Mouse (Mus musculus) ES-Bruce4 (cell line): ENCODE results near the gene Castor1. TPM values are rescaled to one million over a fixed set of nuclear protein-coding genes. Genes with fewer than 3 reads are reported as not detected.

Source experiments
- H3K27ac ChIP-seq: 2 replicates; pipeline ENCODE4 v1.5.1; 2012; ENCODE audit warnings: low read length, inconsistent platforms; ENCODE audit not compliant: insufficient read depth
- H3K27me3 ChIP-seq: 2 replicates; pipeline ENCODE4 v1.6.1; 2012; ENCODE audit warnings: mild to moderate bottlenecking, low read length, inconsistent platforms; ENCODE audit not compliant: control insufficient read depth, poor library complexity, insufficient read depth, severe bottlenecking
- H3K36me3 ChIP-seq: 2 replicates; pipeline ENCODE4 v1.6.1; 2012; ENCODE audit warnings: inconsistent platforms, mild to moderate bottlenecking, low read length, moderate library complexity; ENCODE audit not compliant: control insufficient read depth, poor library complexity, insufficient read depth, severe bottlenecking
- H3K4me1 ChIP-seq: one replicate; pipeline ENCODE4 v1.8.1; 2011; ENCODE audit warnings: low read length; ENCODE audit not compliant: control insufficient read depth, insufficient read depth
- H3K4me3 ChIP-seq: 2 replicates; pipeline ENCODE4 v1.5.1; 2011; ENCODE audit warnings: low read depth, mild to moderate bottlenecking, low read length
- H3K9ac ChIP-seq: 2 replicates; pipeline ENCODE4 v1.6.1; 2012; ENCODE audit warnings: low read depth, mild to moderate bottlenecking, inconsistent platforms; ENCODE audit not compliant: poor library complexity, severe bottlenecking
- H3K9me3 ChIP-seq: replicated peaks from 2 replicates; pipeline ENCODE4 v1.6.1; 2012; ENCODE audit warnings: mild to moderate bottlenecking, low read length, inconsistent platforms; ENCODE audit not compliant: control insufficient read depth, poor library complexity, insufficient read depth, severe bottlenecking
- CTCF ChIP-seq: IDR thresholded peaks from one replicate; pipeline ENCODE4 v1.8.1; 2011; ENCODE audit warnings: low read depth, low read length
- EP300 ChIP-seq: IDR thresholded peaks from 2 replicates; pipeline ENCODE4 v1.6.1; 2011; ENCODE audit warnings: low read depth, low read length; ENCODE audit not compliant: insufficient read depth
- POLR2A ChIP-seq: IDR thresholded peaks from one replicate; pipeline ENCODE4 v1.8.1; 2011; ENCODE audit warnings: low read length; ENCODE audit not compliant: insufficient read depth
- polyA plus RNA-seq: library from polyadenylated mRNA; stranded (reverse); fragments of >200 nt; gene quantifications from 2 replicates; pipeline ENCODE4 v1.2.4, GENCODE M21; 2011; ENCODE audit warnings: low read depth; ENCODE audit not compliant: missing spikeins, insufficient read depth, insufficient read length

Castor1 gene
- polyA plus RNA-seq, 1 experiment: 29.6 TPM

DNA sequence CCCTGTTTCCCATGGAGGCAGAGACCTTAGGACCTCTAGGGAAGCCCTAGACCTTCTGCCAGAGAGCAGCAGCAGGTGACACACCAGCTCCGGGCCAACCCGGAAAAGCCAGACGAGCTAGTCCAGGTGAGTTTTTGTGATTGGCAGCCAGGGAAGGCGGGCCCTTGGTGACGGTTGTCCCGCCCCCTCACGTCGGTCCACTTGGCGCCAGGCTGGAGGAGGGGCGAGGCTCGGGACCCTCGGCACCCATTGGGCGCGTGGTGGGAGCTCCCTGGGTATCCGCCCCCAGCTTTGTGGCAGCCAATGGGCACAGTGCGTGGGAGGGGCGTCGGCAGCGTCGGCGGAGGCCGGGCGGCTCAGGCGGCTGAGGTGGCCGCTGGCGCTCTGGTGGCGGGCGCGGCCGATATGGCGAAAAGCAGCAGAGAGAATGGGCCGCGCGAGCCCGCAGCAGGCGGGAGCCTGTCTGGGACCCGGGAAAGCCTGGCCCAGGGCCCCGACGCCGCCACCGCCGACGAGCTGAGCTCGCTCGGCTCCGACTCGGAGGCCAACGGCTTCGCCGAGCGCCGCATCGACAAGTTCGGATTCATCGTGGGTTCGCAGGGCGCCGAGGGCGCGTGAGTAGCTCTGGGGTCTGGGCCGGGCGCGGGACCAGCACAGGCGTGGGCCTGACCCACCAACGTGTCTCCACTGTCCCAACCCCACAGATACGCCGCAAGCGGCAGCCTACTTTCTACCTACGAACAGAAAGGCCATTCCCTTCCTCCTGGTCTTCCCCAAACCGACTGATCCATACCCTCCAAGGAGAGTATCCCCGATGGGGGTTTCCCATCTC lies 31.3 kb upstream of the Castor1 start, which contains the start of gene Tbc1d10a:
Gene Tbc1d10a (plus strand): TSS at position 304 of the 832 bp plus-strand sequence.
- peak; percentile 77 for TF ChIP-seq POLR2A
- no peak for TF ChIP-seq EP300
- peak within 1 kb of the TSS; percentile 87 for H3K4me3 ChIP-seq
- H3K4me1 ChIP-seq: no peaks in the 10 kb centered on the region
- 0 out of 2 replicates have a peak within 1 kb of the TSS, but pooled peaks have one; percentile 14 for H3K27ac ChIP-seq
- H3K9me3 ChIP-seq: no peaks in the 10 kb centered on the region
- peak within 1 kb of the TSS; percentile 82 for H3K9ac ChIP-seq
- H3K36me3 ChIP-seq: peaks cover 4% of the 10 kb centered on the region; the same call in 1 of the 2 replicates
- no peaks in the 10 kb centered on the region for H3K27me3 ChIP-seq

DNA sequence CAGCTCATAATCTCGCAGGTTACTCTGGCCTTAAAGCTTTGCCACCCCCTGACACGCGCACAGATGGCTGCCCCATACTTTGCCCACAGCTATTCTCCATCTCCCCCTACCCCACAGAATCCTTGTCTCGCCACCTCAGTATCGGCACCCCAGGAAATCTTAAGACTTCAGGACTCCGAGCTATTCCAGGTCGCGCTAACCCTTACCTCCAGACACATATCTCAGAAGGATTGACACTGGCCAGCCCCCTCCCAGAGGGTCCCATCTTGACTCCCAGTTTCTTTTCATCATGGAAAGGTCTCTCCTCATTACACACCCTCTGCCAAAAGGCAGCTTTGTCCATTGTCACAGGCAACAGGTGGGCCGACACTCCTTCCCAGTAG lies 30.7 kb upstream of the Castor1 start:
- Histone ChIP-seq H3K9ac (peak overlapping the region; percentile 82), H3K36me3 (peaks cover 5% of the 10 kb centered on the region), H3K4me3 (peak overlapping the region; percentile 87), H3K9me3 (no peaks in the 10 kb centered on the region), H3K27ac (no peak overlapping the region), H3K4me1 (no peaks in the 10 kb centered on the region), H3K27me3 (no peaks in the 10 kb centered on the region)
- TF ChIP-seq POLR2A (no peak), EP300 (no peak), CTCF (no peak)

DNA sequence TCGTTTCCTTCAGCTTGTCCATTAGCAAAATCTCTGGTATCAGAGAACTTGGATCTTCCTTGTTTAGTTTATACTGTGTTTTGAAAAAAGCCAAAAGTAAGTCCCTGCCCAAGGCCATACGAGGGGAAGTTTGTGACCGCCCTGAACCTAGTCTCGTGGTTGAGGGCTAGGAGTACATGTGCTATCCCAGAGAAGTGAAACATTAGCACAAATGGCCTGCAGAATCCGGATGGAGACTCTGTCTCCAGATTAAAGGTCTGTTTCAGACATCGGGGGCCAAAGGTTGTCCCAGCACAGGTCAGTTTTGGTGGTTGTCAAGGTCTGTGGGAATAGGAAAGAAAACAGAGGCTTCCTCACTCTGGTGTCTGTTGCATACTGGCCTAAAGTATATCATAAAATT lies 28.8 kb upstream of the Castor1 start:
- no peak overlapping the region for H3K4me3 ChIP-seq
- TF ChIP-seq POLR2A: no peak
- TF ChIP-seq CTCF: no peak
- no peak for TF ChIP-seq EP300
- H3K4me1 ChIP-seq: no peaks in the 10 kb centered on the region
- H3K9ac ChIP-seq: no peak overlapping the region
- H3K9me3 ChIP-seq: no peaks in the 10 kb centered on the region
- peaks cover 2% of the 10 kb centered on the region for H3K36me3 ChIP-seq
- H3K27ac ChIP-seq: no peak overlapping the region
- H3K27me3 ChIP-seq: no peaks in the 10 kb centered on the region

DNA sequence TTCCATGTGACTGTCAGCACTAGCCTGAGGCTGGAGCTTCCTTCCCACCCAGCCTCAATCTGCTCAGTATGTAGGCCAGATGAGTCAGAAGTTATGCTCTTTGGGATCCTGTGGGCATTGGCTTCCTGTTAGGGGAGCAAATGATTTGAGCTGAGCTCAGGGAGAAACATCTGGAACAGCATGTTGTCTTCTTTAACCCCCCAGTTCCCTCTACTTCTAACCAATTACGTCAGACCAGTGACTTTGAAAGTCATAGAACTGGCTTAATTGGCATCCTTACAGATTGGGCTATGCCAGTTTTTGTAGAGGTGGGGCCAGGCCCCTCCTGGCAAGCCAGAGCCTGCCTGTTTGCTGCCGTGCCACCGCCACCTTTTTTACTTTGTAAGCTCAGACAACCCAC lies 27.3 kb upstream of the Castor1 start:
- no peak overlapping the region for H3K27ac ChIP-seq
- TF ChIP-seq POLR2A (no peak), EP300 (no peak), CTCF (no peak)
- H3K9ac ChIP-seq: no peak overlapping the region

DNA sequence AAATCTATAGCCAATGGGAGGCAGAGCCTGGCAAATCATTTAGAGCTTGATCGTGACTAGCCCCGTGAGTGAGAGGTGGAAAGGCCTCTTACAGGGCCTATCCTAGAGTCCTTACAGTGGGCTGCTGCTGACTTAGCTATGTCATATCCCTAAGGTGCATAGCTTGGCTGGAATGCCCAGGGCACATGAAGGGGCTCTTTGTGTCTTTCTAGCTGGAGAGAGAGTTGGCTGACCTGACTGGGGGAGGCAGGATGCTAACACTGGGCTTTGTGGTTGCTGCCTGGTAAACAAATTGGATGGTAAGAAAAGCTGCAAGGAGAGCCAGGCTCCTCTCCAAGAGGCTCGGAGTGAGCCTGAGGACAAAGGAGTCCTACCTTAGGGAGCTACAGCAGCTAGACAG lies 25.3 kb upstream of the Castor1 start:
- Histone ChIP-seq H3K9me3 (no peaks in the 10 kb centered on the region), H3K27ac (no peak overlapping the region), H3K9ac (no peak overlapping the region), H3K4me3 (no peak overlapping the region), H3K27me3 (no peaks in the 10 kb centered on the region), H3K4me1 (peaks cover 3% of the 10 kb centered on the region), H3K36me3 (peaks cover 2% of the 10 kb centered on the region)
- no peak for TF ChIP-seq EP300
- TF ChIP-seq CTCF: no peak
- no peak for TF ChIP-seq POLR2A

More for the DNA sequence above, 27.3 kb upstream of the Castor1 start:
- H3K4me3 ChIP-seq: no peak overlapping the region
- peaks cover 2% of the 10 kb centered on the region for H3K36me3 ChIP-seq
- no peaks in the 10 kb centered on the region for H3K9me3 ChIP-seq
- H3K27me3 ChIP-seq: no peaks in the 10 kb centered on the region
- no peaks in the 10 kb centered on the region for H3K4me1 ChIP-seq

DNA sequence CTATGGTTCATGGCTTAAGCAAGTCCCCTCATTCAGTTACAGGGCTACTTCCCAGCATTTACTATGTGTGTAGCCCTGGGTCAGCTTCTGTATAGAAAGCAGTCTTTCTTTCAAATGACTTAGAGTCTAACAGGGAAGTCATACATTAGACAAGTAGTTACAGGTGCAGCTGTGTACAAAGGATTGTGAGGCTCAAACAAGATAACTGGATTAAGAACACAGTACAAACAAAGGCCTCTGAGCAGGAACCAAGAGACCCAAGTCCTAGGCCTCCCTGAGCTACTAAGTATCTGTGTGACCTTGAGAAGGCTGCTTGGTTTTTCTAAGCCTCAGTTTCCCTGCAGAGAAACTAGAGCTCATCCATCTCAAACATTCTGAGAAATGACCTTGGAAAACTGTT lies 24.6 kb upstream of the Castor1 start:
- H3K9me3 ChIP-seq: no peaks in the 10 kb centered on the region
- no peak overlapping the region for H3K9ac ChIP-seq
- H3K4me1 ChIP-seq: peaks cover 6% of the 10 kb centered on the region
- peaks cover 2% of the 10 kb centered on the region for H3K36me3 ChIP-seq
- TF ChIP-seq CTCF: no peak
- TF ChIP-seq POLR2A: no peak
- TF ChIP-seq EP300: no peak
- no peak overlapping the region for H3K4me3 ChIP-seq
- H3K27me3 ChIP-seq: no peaks in the 10 kb centered on the region
- H3K27ac ChIP-seq: no peak overlapping the region
